Mouse (Mus musculus) activated CD4-positive, CD25-positive, alpha-beta regulatory T cell, adult 4 months (primary cell): ENCODE data around the gene Vmn1r228. TPM values are rescaled to one million over a fixed set of nuclear protein-coding genes. Genes with fewer than 3 reads are reported as not detected.

Source experiments
- ATAC-seq: one replicate; pipeline ENCODE4 v1.8.0; 2017
- polyA plus RNA-seq, 2 experiments: library from polyadenylated mRNA; unstranded; fragments of 100-300 nt; shearing (Covaris generic); gene quantifications; one replicate each; pipeline ENCODE4 v1.2.1; 2017

Vmn1r228 gene
- polyA plus RNA-seq, result under 1 TPM in 1 of 2 experiments, not detected in 1; 0.17 TPM

GRCm38 (mm10) chr17:20786057-20786456 is at the start of gene Vmn1r228:
Gene Vmn1r228, minus strand, starts transcription at chr17:20786157.
- no peak for ATAC-seq

DNA sequence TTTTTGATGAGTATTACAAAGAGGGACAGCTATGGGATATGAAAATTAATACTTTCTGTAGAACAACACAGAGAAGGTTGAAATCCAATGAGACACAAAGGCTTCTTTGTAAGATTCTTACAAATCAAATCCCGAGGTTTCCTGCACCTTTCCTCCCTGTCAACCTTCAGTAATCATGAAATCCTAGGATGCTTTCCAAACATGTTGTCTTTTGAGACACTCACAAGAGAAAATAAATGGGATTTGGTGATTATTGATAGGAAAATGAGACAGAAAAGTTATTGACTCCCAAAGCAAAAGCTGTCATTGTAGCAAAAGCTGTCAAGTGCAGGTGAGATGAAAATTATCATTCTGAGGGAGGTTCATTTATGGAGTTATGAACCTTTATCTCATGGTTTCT is 25.3 kb upstream of the Vmn1r228 start, which contains the start of gene Vmn1r229:
TSS of gene Vmn1r229 (plus strand) at position 301 of the 400 bp plus-strand sequence.
- no peak for ATAC-seq

DNA sequence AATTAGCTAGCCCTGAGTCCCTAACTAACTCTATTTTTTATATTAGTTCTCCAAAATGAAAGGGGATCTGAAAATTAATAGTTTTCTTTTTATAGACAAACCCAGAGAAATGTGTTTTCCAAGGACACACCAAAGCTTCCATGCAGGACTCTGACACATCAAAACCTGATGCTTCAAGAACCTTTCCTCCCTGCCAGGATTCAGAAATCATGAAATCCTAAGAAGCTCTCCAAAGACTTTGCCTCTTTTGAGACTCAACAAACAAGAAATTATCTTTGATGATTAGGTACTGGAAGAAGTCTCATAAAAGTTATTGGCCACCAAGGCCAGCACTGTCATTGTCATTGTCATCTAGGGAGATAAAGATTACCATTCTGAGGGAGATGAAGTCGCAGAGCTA is 56.4 kb downstream of the Vmn1r228 start, which contains the start of gene Vmn1r227:
TSS of gene Vmn1r227 (plus strand) at position 301 of the 400 bp plus-strand sequence.
- no peak for ATAC-seq

Other genes with a start within 250 kb of the Vmn1r228 start
- gene Vmn2r109, start 221.4 kb downstream of the Vmn1r228 start, polyA plus RNA-seq, result not detected
- gene Vmn2r110, start 189.7 kb downstream of the Vmn1r228 start, polyA plus RNA-seq, result under 1 TPM in 1 of 2 experiments, not detected in 1; 0.05 TPM
- gene Fpr-rs3, start 161.3 kb downstream of the Vmn1r228 start, polyA plus RNA-seq, result not detected
- gene Vmn1r226, start 103.3 kb downstream of the Vmn1r228 start, polyA plus RNA-seq, result not detected
- not detected for gene Vmn1r227, start 56.3 kb downstream of the Vmn1r228 start, polyA plus RNA-seq
- under 1 TPM in 1 of 2 experiments, not detected in 1; 0.05 TPM for gene Vmn1r229, start 25.4 kb upstream of the Vmn1r228 start, polyA plus RNA-seq
- gene Vmn1r230, start 54.3 kb upstream of the Vmn1r228 start, polyA plus RNA-seq, result not detected
- under 1 TPM in 1 of 2 experiments, not detected in 1; 0.21 TPM for gene Vmn1r231, start 118.9 kb upstream of the Vmn1r228 start, polyA plus RNA-seq
- not detected for gene Vmn1r232, start 133.6 kb upstream of the Vmn1r228 start, polyA plus RNA-seq
- 100 to 1,000 TPM; 182 to 225 TPM for gene Ppp2r1a, start 159.2 kb upstream of the Vmn1r228 start, polyA plus RNA-seq
- gene Vmn1r233, start 210.3 kb upstream of the Vmn1r228 start, polyA plus RNA-seq, result not detected
- gene Zfp160, start 222.7 kb upstream of the Vmn1r228 start, polyA plus RNA-seq, result 10 to 100 TPM; 22.6 to 25.1 TPM